ENCODE assay signal across 24 mouse cellular contexts in the genomic region with DNA sequence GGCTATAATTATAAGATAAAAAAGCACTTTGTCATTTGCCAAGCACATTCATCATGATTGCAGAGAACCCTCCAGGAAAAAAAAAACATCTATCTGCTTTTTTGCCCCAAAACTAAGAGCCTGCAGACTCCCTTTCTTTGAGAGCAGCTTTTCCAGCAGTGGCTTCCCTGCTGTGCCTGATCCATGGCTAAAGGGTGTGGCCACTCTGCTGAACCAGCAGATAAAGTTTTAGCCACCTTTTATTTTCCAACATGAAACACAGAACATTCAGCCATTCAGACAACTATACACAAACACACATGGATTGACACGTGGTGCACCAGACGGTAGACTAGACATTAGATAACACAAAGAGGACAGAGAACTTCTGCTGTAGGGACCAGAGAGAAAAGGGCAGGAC.
DNase-seq lines count a peak whose midpoint lies in the region; ATAC-seq and TF ChIP-seq lines count a peak whose summit lies in the region.
"Had no signal": no experiment of that assay in that cellular context is flagged by ENCODE, and none has a peak within 500 bp of the region (broad histone marks: within the 10 kb centered on the region; RNA-seq: fewer than 3 reads in every experiment).

No protein-coding gene starts in this region.

- peak overlapping the region; percentile 43; the same call in 1 of the 2 replicates for H3K9ac ChIP-seq in ES-E14 (ENCODE audit: insufficient read depth, low read depth, low read length, poor library complexity, severe bottlenecking)
- H3K9ac ChIP-seq in stomach, postnatal 0 days (ENCODE audit: low read length), result no peak overlapping the region
- H3K9ac ChIP-seq: embryonic facial prominence, embryonic 12.5 days; embryonic facial prominence, embryonic 15.5 days; forebrain, embryonic 15.5 days; heart, embryonic 13.5 days; hindbrain, embryonic 14.5 days had no signal

- no peak overlapping the region for H3K4me2 ChIP-seq in stomach, postnatal 0 days (replicated peaks; ENCODE audit: low read depth)
- H3K4me2 ChIP-seq: embryonic facial prominence, embryonic 12.5 days; embryonic facial prominence, embryonic 15.5 days; forebrain, embryonic 15.5 days; heart, embryonic 13.5 days; hindbrain, embryonic 14.5 days had no signal

- 27% methylated on average over 2 of the region's 2 CpGs for WGBS in stomach, postnatal 0 days

- peaks cover 35% of the 10 kb centered on the region for H3K4me1 ChIP-seq in E14TG2a.4 (replicated peaks; ENCODE audit: low read depth, low read length)
- H3K4me1 ChIP-seq in ES-E14 (ENCODE audit: control insufficient read depth in 2 of 2, insufficient read depth in 2 of 2, low read length in 2 of 2, poor library complexity in 1 of 2), result peaks cover 3 to 5% of the 10 kb centered on the region in 2 experiments; a peak in 2 of 4 replicates
- H3K4me1 ChIP-seq in stomach, postnatal 0 days (replicated peaks; ENCODE audit: control insufficient read depth, insufficient read depth), result no peaks in the 10 kb centered on the region
- H3K4me1 ChIP-seq: embryonic facial prominence, embryonic 12.5 days; embryonic facial prominence, embryonic 15.5 days; forebrain, embryonic 15.5 days; heart, embryonic 13.5 days had no signal

- ATAC-seq in stomach, postnatal 0 days (ENCODE audit: low FRiP score, low TSS enrichment), result no peak
- ATAC-seq: activated CD4-positive, CD25-positive, alpha-beta regulatory T cell, adult 4 months; forebrain, embryonic 15.5 days; hindbrain, postnatal 0 days; inflammation-experienced regulatory T-cells, adult 6 months; intestine, embryonic 16.5 days; Patski had no signal

- intact Hi-C loops in gastrocnemius, adult 2 months (cut with DNase I), result no loop called here

- peak overlapping the region; percentile 68 for H3K27ac ChIP-seq in gastrocnemius, adult 2 months
- peak overlapping the region; percentile 92; the same call in 1 of the 2 replicates for H3K27ac ChIP-seq in ES-E14 (ENCODE audit: insufficient read depth, low read depth, low read length, poor library complexity, severe bottlenecking)
- H3K27ac ChIP-seq in stomach, postnatal 0 days (replicated peaks), result peak overlapping the region; percentile 49; the same call in 1 of the 2 replicates
- H3K27ac ChIP-seq: embryonic facial prominence, embryonic 12.5 days; embryonic facial prominence, embryonic 15.5 days; forebrain, embryonic 15.5 days; heart, embryonic 13.5 days; hindbrain, embryonic 14.5 days; hindbrain, postnatal 0 days had no signal

- TF ChIP-seq CTCF in gastrocnemius, adult 2 months (IDR thresholded peaks at IDR 0.05), result no peak
- no peak for TF ChIP-seq CTCF in E14TG2a.4 (conservative IDR thresholded peaks at IDR 0.05; ENCODE audit: low read length)
- TF ChIP-seq CTCF in stomach, postnatal 0 days (IDR thresholded peaks at IDR 0.05; ENCODE audit: low read depth), result no peak

- in situ Hi-C loops in ES-E14 (cut with MboI; ENCODE audit: low sequenced_read_pairs in 2 of 2, unreplicated experiment in 2 of 2), result loop anchor here in 1 of 2 experiments (10.0 kb wide), 1 partner anchor 168 kb away; the partner anchor contains the start of gene Klf6

- no peaks in the 10 kb centered on the region for H3K27me3 ChIP-seq in E14TG2a.4 (ENCODE audit: insufficient read depth, low read length)
- H3K27me3 ChIP-seq in stomach, postnatal 0 days (ENCODE audit: control insufficient read depth, insufficient read depth, low read length), result no peaks in the 10 kb centered on the region
- H3K27me3 ChIP-seq: embryonic facial prominence, embryonic 12.5 days; embryonic facial prominence, embryonic 15.5 days; forebrain, embryonic 15.5 days; heart, embryonic 13.5 days; Patski had no signal

- H3K36me3 ChIP-seq in E14TG2a.4 (ENCODE audit: insufficient read depth, low read length), result peaks cover 32% of the 10 kb centered on the region
- H3K36me3 ChIP-seq in ES-E14 (ENCODE audit: control insufficient read depth, insufficient read depth, low read length, poor library complexity, severe bottlenecking), result peaks cover 8% of the 10 kb centered on the region; the same call in 1 of the 2 replicates
- H3K36me3 ChIP-seq in stomach, postnatal 0 days (ENCODE audit: control insufficient read depth, insufficient read depth, low read length), result no peaks in the 10 kb centered on the region
- H3K36me3 ChIP-seq: embryonic facial prominence, embryonic 12.5 days; embryonic facial prominence, embryonic 15.5 days; forebrain, embryonic 15.5 days; G1E; heart, embryonic 13.5 days had no signal

- DNase-seq in gastrocnemius, adult 2 months, result no peak
- DNase-seq in gastrocnemius, postnatal 10 days, result no peak
- DNase-seq in ES-E14 (ENCODE audit: low read depth, low spot score), result peak; percentile 46
- no peak for DNase-seq in stomach, postnatal 0 days (ENCODE audit: low spot score)
- DNase-seq in adrenal gland, postnatal 14 days, result no peak
- no peak for DNase-seq in left cerebral cortex, adult 8-10 months (ENCODE audit: low spot score in 2 of 2)
- DNase-seq: adrenal gland, adult 8-10 months; adrenal gland, postnatal 36 days; cerebellum, adult 18-20 months; cerebellum, adult 9-11 months; gastrocnemius, postnatal 14 days; heart, adult 11 months had no signal

- peak overlapping the region; percentile 45 for H3K4me3 ChIP-seq in gastrocnemius, adult 2 months
- H3K4me3 ChIP-seq in E14TG2a.4 (replicated peaks; ENCODE audit: low read length) (peak overlapping the region; percentile 39; the same call in 1 of the 2 replicates), ES-E14 (ENCODE audit: insufficient read depth in 1 of 2, low read depth in 1 of 2, low read length in 2 of 2, poor library complexity in 1 of 2, severe bottlenecking in 1 of 2) (0 out of 4 replicates have a peak overlapping the region, but pooled peaks of 1 of the 2 experiments have one; percentile 3)
- H3K4me3 ChIP-seq in stomach, postnatal 0 days (ENCODE audit: low read depth, low read length), result no peak overlapping the region
- H3K4me3 ChIP-seq: embryonic facial prominence, embryonic 12.5 days; embryonic facial prominence, embryonic 15.5 days; forebrain, embryonic 15.5 days; heart, embryonic 13.5 days had no signal

- TF ChIP-seq EP300 in stomach, postnatal 0 days (optimal IDR thresholded peaks at IDR 0.05), result no peak

- H3K9me3 ChIP-seq in E14TG2a.4 (ENCODE audit: low read length), result peaks cover 23% of the 10 kb centered on the region
- no peaks in the 10 kb centered on the region for H3K9me3 ChIP-seq in ES-E14 (ENCODE audit: control insufficient read depth, insufficient read depth, low read depth, low read length)
- H3K9me3 ChIP-seq in stomach, postnatal 0 days (ENCODE audit: control insufficient read depth, low read length), result no peaks in the 10 kb centered on the region
- H3K9me3 ChIP-seq: embryonic facial prominence, embryonic 15.5 days; G1E had no signal

TF ChIP-seq in ES-E14, 5 proteins besides CTCF, POLR2A, EP300 and RAD21:
- no peak for TF ChIP-seq ZNF384 (IDR thresholded peaks at IDR 0.05; ENCODE audit: low read depth, low read length)
- no peak for TF ChIP-seq CHD2 (IDR thresholded peaks at IDR 0.05; ENCODE audit: low read depth, low read length)
- peak; percentile 85 for TF ChIP-seq MAFK (IDR thresholded peaks at IDR 0.05; ENCODE audit: insufficient read depth, low read depth, low read length)
- TF ChIP-seq ZC3H11A (IDR thresholded peaks at IDR 0.05; ENCODE audit: borderline replicate concordance, low read depth, low read length), result no peak
- no peak for TF ChIP-seq HCFC1 (IDR thresholded peaks at IDR 0.05; ENCODE audit: borderline replicate concordance, insufficient read depth, low read length)
